Mouse (Mus musculus): Measurements from ENCODE around the gene Muc13.

Muc13 gene

GRCm38 (mm10) chr16:33793846-33794791, at the start of gene Muc13:
Gene Muc13, plus strand, starts transcription at chr16:33794037.
- no peak for DNase-seq (ENCODE audit: extremely low spot score)

DNA sequence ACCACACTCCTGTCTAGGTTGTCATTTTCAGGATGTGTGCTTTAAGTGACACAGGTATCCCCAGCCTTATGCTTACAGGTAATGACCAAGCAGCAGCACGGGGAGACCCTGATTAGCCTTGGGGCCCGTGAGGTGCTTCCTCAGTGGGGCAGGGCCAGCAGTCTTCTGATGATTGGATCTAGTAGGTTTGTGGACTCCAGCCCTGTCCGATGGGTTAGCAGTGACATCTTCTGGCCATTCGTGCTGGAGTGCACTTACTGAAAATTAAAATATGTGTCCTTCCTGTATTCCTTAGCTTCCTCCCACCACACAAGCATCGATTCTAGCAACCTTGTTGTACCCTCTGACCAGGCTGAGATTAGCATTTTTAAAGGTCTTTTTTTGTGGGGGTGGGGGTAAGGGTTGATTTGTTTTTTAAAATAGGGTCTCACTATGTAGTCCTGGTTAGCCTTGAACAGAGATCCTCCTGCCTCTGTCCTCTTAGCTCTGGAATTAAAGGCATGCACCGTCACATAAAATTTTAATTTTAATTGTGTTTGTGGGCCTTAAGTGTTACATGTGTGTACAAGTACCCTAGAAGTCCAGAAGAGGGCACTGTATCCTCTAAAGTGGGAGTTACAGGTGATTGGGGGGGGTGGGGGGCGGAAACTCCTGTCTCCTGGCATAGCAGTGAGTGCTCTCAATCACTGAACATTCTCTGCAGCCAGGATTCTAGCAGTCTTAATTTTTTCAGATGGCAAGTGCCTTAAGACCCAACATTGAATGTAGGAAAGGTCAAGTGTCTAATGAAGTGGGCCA, 49.0 kb upstream of the Muc13 start:
- DNase-seq (ENCODE audit: extremely low spot score), result no peak

- DNase-seq (ENCODE audit: extremely low spot score), result no peak
These were observed 48.4 kb upstream of the Muc13 start for GRCm38 (mm10) chr16:33745457-33745856.

DNA sequence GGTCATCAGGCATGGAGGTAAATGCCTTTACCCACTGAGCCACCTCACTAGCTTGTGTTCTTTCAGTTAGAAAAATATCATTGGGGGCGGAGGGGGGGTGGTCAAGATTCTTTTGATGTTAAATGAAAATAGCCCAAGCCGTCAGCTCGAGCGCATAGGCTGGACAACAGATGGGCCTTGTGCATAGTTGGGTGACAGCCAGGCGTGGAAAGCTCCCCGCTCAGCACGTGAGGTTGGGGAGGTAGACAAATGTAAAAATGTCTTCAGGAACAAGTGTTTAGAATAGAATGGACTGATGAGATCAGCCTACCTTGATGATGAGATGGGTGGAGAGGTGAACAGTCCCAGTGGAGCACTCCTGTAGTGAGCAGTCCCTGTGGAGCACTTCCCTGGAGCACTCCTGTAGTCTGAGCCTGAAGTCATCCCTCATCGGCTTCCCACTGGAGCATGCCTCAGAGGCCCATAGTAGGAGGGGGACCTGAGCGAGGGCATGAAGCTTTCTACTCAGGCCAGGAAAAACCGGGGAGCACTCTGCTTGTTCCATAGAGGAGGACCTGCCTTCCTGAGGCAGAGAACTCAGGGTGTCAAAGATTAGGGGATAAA, 47.7 kb upstream of the Muc13 start:
- DNase-seq (ENCODE audit: extremely low spot score), result no peak

GRCm38 (mm10) chr16:33747346-33747954, 46.4 kb upstream of the Muc13 start:
- no peak for DNase-seq (ENCODE audit: extremely low spot score)

- DNase-seq (ENCODE audit: extremely low spot score), result no peak
These were observed 45.8 kb upstream of the Muc13 start for GRCm38 (mm10) chr16:33747994-33748393.

DNA sequence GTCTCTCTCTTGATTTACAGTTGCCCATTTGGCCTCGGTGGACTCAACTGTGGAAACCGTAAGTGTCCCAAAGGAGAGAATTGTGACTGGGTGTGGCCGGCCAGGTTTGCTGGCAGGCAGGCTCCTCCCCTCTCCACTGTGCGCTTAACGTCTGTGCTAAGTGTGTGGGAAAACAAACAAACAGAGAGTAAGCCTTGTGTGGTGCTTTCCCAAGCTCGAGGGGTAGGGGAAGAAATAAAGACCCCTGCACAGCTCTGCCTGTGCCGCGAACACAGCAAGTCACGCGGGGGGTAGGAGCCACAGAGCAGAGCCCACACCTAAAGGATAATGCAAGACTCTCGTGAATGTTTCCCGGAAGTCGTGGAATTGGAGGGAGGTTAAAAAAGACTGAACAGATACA, 42.7 kb upstream of the Muc13 start:
- no peak for DNase-seq (ENCODE audit: extremely low spot score)

DNA sequence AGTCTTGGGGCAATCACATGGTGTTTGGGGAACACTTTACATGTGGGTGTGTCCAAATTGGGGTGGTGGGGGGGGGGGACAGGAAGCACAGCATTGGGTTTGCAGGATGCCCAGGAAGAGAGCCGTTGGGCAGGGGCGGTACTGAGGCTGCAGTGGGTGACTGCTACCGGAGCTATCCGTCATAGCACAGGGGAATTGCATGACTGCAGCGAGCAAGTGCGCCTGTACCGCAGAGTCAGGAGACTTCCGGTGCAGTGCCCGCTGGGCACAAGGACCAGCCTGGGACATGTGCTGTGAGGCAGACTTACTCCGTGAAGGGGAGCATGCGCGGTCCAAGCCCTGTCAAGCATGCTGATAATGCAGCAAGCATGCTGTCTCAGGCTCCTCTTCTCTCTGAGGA, 42.2 kb upstream of the Muc13 start:
- no peak for DNase-seq (ENCODE audit: extremely low spot score)

DNA sequence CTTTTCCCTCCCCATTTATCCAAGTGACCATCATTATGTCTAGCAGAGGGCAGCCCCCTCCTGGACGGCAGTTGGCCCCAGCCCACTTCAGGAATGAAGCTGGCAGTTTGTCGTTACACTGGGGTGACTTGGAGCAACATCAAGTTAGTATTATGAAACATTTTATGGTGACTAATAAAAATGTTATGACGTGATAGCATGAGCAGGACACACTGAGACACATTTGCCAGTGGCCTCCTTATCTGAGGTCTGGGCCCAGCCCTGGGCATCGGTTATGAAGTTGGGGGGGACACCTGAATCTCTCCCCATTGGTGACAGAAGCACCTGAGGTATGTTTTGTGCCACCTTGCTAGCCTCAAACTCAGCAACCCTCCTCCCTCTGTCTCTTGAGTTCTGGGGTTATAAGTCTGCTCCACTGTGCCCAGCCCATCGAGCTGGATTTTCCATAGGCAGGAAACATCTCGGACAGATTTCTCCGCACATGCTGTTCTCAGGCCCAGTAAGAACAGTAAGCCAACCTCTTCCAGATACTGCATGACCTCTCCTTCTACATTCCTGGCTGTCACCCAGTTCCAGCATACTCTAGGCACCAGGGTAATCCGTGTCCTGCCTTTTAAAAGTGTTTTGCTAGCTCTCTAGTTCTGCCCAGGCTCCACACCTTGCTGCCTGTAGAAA, 40.8 kb upstream of the Muc13 start:
- DNase-seq (ENCODE audit: extremely low spot score), result no peak

DNA sequence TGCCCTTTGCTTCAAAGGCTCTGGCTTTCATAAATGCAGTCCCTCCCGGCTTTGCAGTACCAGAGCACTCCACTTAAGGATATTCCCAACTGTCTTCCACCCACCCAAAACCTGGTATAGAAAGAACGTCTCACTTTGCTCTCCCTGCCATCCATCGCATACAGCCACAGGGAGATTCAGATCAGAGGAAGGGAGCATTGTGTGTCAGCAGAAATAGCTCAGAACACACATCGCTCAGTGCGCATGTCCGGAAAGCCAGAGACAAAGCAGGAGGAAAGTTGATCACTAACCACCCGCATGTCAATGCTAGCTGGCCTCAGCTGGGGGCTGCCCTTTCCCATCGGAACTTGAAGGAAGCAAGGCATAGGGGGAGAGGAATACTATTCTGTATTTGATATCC, 38.5 kb upstream of the Muc13 start:
- no peak for DNase-seq (ENCODE audit: extremely low spot score)

GRCm38 (mm10) chr16:33755961-33756360, 37.9 kb upstream of the Muc13 start:
- no peak for DNase-seq (ENCODE audit: extremely low spot score)

DNA sequence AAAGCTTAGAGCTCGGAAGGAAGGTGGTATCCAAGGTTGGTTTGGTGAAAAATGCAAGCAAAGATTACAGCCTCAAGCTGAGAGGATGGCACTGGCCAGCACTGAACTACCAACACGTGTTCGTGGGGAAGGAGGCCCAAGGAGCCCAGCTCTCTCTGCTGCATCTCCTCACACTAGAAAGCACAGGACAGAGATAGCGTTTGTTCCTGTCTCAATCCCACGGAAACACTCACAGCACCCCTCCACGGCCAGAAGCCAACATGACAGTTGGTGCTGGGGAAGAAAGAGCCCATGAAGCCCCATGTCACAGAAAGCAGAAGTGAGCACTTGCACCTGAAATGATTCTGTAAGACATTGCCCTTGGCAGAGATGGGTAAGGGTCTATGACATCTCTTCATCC, 37.4 kb upstream of the Muc13 start:
- no peak for DNase-seq (ENCODE audit: extremely low spot score)

GRCm38 (mm10) chr16:33759207-33759606, 34.6 kb upstream of the Muc13 start:
- no peak for DNase-seq (ENCODE audit: extremely low spot score)

- no peak for DNase-seq (ENCODE audit: extremely low spot score)
These were observed 33.3 kb upstream of the Muc13 start for GRCm38 (mm10) chr16:33760542-33760941.

DNA sequence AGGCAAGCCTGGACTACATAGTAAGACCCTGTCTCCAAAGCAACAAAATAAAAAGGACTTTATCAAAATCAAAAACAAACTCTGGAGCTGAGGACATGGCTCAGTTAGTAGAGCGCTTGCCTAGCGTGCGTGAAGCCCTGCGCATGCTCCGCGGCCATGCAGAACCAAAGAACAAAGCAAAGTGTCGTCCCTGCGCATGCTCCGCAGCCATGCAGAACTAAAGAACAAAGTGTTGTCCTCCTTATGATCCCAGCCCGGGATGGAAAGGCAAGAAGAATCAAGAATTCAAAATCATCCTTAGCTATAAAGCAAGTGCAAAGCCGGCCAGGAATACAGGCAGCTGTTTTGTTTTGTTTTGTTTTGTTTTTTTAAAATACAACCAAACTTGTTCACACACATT, 32.8 kb upstream of the Muc13 start:
- DNase-seq (ENCODE audit: extremely low spot score), result no peak

GRCm38 (mm10) chr16:33764501-33765193, 29.2 kb upstream of the Muc13 start:
- DNase-seq (ENCODE audit: extremely low spot score), result no peak

GRCm38 (mm10) chr16:33765477-33765876, 28.4 kb upstream of the Muc13 start:
- DNase-seq (ENCODE audit: extremely low spot score), result no peak

DNA sequence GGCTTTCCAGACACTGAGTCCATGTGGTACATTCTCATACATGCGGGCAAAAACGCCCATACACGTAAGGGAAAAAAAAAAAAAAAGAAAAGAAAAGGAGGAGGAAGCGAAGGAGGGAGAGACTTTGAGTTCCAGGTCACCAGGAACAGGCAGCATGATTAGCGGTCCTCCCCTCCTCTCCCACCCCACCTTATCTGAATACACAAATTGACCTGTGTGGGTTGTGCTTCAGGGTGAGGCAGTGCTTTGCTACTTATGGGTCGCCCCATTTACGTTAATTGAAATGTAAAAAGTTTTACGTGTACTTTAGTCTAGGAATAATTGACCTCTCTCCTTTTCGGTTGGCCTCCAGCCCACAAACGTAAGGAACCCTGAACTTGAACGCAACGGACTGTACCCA, 27.5 kb upstream of the Muc13 start:
- DNase-seq (ENCODE audit: extremely low spot score), result no peak

GRCm38 (mm10) chr16:33766757-33767156, 27.1 kb upstream of the Muc13 start:
- no peak for DNase-seq (ENCODE audit: extremely low spot score)

- no peak for DNase-seq (ENCODE audit: extremely low spot score)
These were observed 25.2 kb upstream of the Muc13 start for GRCm38 (mm10) chr16:33768491-33769278.
